Mouse (Mus musculus): ENCODE measurements around the gene Dclre1b. TPM values are rescaled to one million over a fixed set of nuclear protein-coding genes. Genes with fewer than 3 reads are reported as not detected.
A peak's percentile ranks its signal among the peaks of the same experiment; 100 is the strongest.

The Dclre1b gene
- polyA plus RNA-seq, 1 experiment, result 12.5 TPM

GRCm38 (mm10) chr3:103787225-103787624 is 22.0 kb downstream of the Dclre1b start:
- DNase-seq (ENCODE audit: low read depth), result no peak
- TF ChIP-seq POLR2A (IDR thresholded peaks at IDR 0.05; ENCODE audit: borderline replicate concordance, extremely low read depth, insufficient read depth, insufficient read length, poor library complexity, severe bottlenecking), result no peak

GRCm38 (mm10) chr3:103782844-103783609 is 26.2 kb downstream of the Dclre1b start:
- no peak for TF ChIP-seq CTCF (IDR thresholded peaks at IDR 0.05; ENCODE audit: borderline replicate concordance, extremely low read depth, insufficient read depth, insufficient read length)
- no peak for TF ChIP-seq POLR2A (IDR thresholded peaks at IDR 0.05; ENCODE audit: borderline replicate concordance, extremely low read depth, insufficient read depth, insufficient read length, poor library complexity, severe bottlenecking)
- DNase-seq (ENCODE audit: low read depth), result no peak

DNA sequence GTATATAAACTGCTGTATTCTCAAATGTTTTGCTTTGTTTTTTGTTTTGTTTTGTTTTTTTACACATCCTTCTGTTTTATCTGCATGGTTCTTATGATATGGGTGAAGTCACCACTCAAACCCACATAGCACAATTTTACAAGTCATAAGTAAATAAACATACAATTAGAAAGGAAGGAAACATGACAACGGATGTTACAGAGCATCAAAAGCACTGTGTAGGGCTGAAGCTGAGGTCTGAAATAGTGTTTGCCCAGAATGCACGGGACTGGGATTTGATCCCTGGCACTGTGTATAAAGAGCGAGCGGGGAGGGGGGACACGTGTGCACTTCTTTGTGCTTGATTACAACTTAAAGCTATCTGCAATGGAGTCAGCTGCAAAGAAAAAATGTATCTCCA is 28.5 kb downstream of the Dclre1b start:
- no peak for DNase-seq (ENCODE audit: low read depth)
- no peak for TF ChIP-seq POLR2A (IDR thresholded peaks at IDR 0.05; ENCODE audit: borderline replicate concordance, extremely low read depth, insufficient read depth, insufficient read length, poor library complexity, severe bottlenecking)
- TF ChIP-seq CTCF (IDR thresholded peaks at IDR 0.05; ENCODE audit: borderline replicate concordance, extremely low read depth, insufficient read depth, insufficient read length), result no peak

DNA sequence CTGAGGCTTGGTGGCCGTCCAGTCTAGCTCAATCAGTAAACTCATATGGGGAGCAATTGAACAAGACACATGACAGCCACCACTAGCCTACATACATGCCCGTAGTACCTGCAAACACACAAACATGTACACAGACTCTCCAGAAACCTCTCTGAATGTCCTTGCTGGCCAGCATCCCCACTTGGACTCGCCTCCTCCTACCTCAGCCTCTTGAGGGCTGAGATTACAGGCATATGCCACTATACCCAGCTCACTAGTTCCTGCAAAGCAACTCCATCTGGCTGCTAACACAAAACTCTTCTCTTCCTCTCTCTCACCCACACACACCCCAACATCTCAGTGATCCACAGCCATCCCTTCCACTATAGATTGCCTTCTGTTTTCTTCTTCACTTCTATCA is 29.0 kb downstream of the Dclre1b start:
- no peak for TF ChIP-seq CTCF (IDR thresholded peaks at IDR 0.05; ENCODE audit: borderline replicate concordance, extremely low read depth, insufficient read depth, insufficient read length)
- TF ChIP-seq POLR2A (IDR thresholded peaks at IDR 0.05; ENCODE audit: borderline replicate concordance, extremely low read depth, insufficient read depth, insufficient read length, poor library complexity, severe bottlenecking), result no peak
- no peak for DNase-seq (ENCODE audit: low read depth)

DNA sequence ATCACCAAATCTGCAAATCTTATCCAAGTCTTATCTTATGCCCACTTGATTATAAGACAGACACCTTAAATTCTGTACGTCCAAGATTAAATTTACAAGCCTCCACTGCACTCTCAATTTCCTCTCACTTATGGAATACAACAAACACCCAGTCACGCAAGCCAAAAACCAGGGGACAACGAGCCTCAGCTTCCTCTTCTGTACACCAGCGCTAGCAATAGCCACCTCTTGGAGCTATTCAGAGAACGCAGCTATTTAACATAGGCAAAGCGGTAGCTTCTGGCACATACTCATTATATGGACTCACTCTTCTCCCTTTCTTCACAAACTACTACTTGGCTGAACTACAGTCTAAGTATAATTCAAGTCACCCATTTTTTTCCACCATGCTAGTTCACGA is 30.1 kb downstream of the Dclre1b start:
- peak; percentile 6 for DNase-seq (ENCODE audit: low read depth)
- TF ChIP-seq POLR2A (IDR thresholded peaks at IDR 0.05; ENCODE audit: borderline replicate concordance, extremely low read depth, insufficient read depth, insufficient read length, poor library complexity, severe bottlenecking) (no peak), CTCF (IDR thresholded peaks at IDR 0.05; ENCODE audit: borderline replicate concordance, extremely low read depth, insufficient read depth, insufficient read length) (no peak)

DNA sequence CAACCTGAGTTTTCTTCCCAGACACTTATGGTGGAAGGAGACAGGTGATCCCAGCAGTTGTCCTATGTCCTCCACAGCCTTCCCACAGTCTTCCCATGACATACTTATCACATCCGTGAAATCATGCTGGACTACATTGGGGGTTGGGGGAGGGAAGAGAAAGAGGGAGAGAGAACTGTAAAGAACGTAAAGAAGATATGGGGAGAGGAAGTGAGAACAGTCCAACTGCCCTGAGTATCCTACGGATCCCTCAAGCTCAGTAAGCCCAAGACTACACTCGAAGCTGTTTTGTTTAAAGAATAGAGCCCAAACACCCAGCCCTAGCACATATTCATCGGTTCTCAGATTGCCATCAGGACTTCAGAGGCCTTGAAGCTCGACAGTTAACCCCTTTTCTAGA is 30.6 kb downstream of the Dclre1b start:
- no peak for DNase-seq (ENCODE audit: low read depth)
- no peak for TF ChIP-seq POLR2A (IDR thresholded peaks at IDR 0.05; ENCODE audit: borderline replicate concordance, extremely low read depth, insufficient read depth, insufficient read length, poor library complexity, severe bottlenecking)
- no peak for TF ChIP-seq CTCF (IDR thresholded peaks at IDR 0.05; ENCODE audit: borderline replicate concordance, extremely low read depth, insufficient read depth, insufficient read length)

GRCm38 (mm10) chr3:103777940-103778339 is 31.3 kb downstream of the Dclre1b start:
- no peak for TF ChIP-seq CTCF (IDR thresholded peaks at IDR 0.05; ENCODE audit: borderline replicate concordance, extremely low read depth, insufficient read depth, insufficient read length)
- TF ChIP-seq POLR2A (IDR thresholded peaks at IDR 0.05; ENCODE audit: borderline replicate concordance, extremely low read depth, insufficient read depth, insufficient read length, poor library complexity, severe bottlenecking), result no peak
- DNase-seq (ENCODE audit: low read depth), result peak; percentile 5

DNA sequence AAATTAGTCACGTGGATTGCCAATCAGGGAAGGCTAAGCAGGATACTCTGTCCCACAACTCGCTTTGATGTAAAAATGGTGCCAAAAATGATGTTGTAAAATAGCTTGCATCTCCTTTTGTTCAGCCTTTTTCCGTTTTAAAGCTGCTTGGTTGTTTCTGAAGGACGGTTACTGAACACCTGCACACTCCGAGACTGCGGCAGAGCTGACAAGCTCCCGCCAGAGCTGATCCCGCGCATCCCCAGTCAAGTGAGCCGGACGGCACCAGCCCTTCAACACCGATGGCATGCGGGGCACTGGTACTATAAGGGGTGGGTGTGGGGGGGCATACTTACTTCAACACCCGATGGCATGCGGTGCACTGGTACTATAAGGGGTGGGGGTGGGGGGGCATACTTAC is 35.2 kb downstream of the Dclre1b start:
- TF ChIP-seq POLR2A (IDR thresholded peaks at IDR 0.05; ENCODE audit: borderline replicate concordance, extremely low read depth, insufficient read depth, insufficient read length, poor library complexity, severe bottlenecking) (no peak), CTCF (IDR thresholded peaks at IDR 0.05; ENCODE audit: borderline replicate concordance, extremely low read depth, insufficient read depth, insufficient read length) (no peak)
- peak; percentile 22 for DNase-seq (ENCODE audit: low read depth)

- no peak for DNase-seq (ENCODE audit: low read depth)
- TF ChIP-seq POLR2A (IDR thresholded peaks at IDR 0.05; ENCODE audit: borderline replicate concordance, extremely low read depth, insufficient read depth, insufficient read length, poor library complexity, severe bottlenecking), result no peak
- no peak for TF ChIP-seq CTCF (IDR thresholded peaks at IDR 0.05; ENCODE audit: borderline replicate concordance, extremely low read depth, insufficient read depth, insufficient read length)
Observed at GRCm38 (mm10) chr3:103773508-103773907, 35.7 kb downstream of the Dclre1b start.

GRCm38 (mm10) chr3:103772846-103773245 is 36.4 kb downstream of the Dclre1b start:
- no peak for TF ChIP-seq POLR2A (IDR thresholded peaks at IDR 0.05; ENCODE audit: borderline replicate concordance, extremely low read depth, insufficient read depth, insufficient read length, poor library complexity, severe bottlenecking)
- no peak for TF ChIP-seq CTCF (IDR thresholded peaks at IDR 0.05; ENCODE audit: borderline replicate concordance, extremely low read depth, insufficient read depth, insufficient read length)
- DNase-seq (ENCODE audit: low read depth), result no peak

DNA sequence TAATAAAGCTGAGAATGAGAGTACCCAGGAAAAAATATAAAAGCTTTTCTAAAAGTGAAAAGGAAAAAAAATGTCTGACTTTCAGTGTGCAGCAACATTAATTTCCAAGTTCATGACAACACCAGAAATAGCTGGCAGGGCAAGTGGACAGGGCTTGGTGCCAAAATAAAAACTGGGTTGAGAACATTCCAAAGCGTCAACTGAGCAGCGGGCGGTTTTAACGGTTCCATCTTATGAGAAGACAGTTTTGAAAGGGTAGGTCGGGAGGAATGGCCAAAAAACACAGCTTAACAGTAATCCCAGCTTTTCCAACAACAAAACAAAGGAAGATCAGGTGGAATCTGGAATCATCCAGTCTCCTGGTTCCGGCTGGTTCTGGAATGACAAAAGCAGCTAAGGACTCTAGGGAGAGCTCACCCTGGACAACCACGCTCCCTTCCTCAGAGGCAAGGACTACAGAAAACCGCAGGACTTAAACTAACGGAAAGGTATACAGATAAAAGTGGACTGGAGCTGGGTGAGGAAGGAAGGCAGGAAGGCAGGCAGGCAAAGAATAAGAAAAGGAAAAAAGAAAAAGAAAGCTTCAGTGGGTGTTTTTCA is 37.6 kb downstream of the Dclre1b start:
- TF ChIP-seq POLR2A (IDR thresholded peaks at IDR 0.05; ENCODE audit: borderline replicate concordance, extremely low read depth, insufficient read depth, insufficient read length, poor library complexity, severe bottlenecking) (no peak), CTCF (IDR thresholded peaks at IDR 0.05; ENCODE audit: borderline replicate concordance, extremely low read depth, insufficient read depth, insufficient read length) (no peak)
- DNase-seq (ENCODE audit: low read depth), result peak; percentile 34

- TF ChIP-seq CTCF (IDR thresholded peaks at IDR 0.05; ENCODE audit: borderline replicate concordance, extremely low read depth, insufficient read depth, insufficient read length), result no peak
- no peak for TF ChIP-seq POLR2A (IDR thresholded peaks at IDR 0.05; ENCODE audit: borderline replicate concordance, extremely low read depth, insufficient read depth, insufficient read length, poor library complexity, severe bottlenecking)
- DNase-seq (ENCODE audit: low read depth), result no peak
Observed at GRCm38 (mm10) chr3:103766789-103767188, 42.5 kb downstream of the Dclre1b start.

All from brain, embryonic 14.5 days (tissue).